Mouse (Mus musculus) erythroid progenitor cell, adult 5-6 weeks (primary cell): ENCODE measurements around the gene Selplg. TPM values are rescaled to one million over a fixed set of nuclear protein-coding genes. Genes with fewer than 3 reads are reported as not detected.

Experiments
- ATAC-seq: replicated peaks from 2 replicates; pipeline ENCODE4 v1.8.0; 2016; ENCODE audit warnings: moderate number of reproducible peaks, mild to moderate bottlenecking, moderate TSS enrichment, inconsistent platforms; ENCODE audit not compliant: poor library complexity, low FRiP score, severe bottlenecking
- total RNA-seq, 2 experiments: library from RNA; stranded (forward) in 1 of 2; stranded (reverse) in 1 of 2; fragments of 150-400 nt in 1 of 2; fragments of 186-747, 209-891 nt in 1 of 2; gene quantifications; 2 replicates each; pipeline versions ENCODE4 v1.2.3 to v1.2.4; 2015 to 2017; ENCODE audit warnings: low replicate concordance in 2 of 2

Gene Selplg
- total RNA-seq, 2 experiments from 2014 or later = 26.7 to 83.0 TPM

GRCm38 (mm10) chr5:113855696-113856095 is 23.3 kb upstream of the Selplg start:
- ATAC-seq = no peak

DNA sequence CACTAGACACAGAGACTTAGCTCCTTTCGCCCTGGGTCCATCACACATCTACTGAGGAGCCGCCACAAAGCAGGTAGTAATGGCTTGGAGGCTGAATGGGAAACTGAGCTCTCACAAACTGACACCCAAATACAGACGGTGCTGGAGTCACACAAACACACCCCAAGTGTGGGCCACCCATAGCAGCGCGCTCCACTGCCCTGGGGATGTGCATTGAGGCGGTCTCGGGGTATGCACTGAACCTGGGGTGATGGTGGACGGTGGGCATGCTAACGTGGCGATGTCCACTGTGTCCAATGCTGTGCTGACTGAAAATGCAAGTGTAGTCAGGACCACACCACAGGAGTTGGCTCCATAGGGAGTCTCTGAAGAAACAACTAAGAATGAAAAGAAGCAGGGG is 22.7 kb upstream of the Selplg start:
- no peak for ATAC-seq

GRCm38 (mm10) chr5:113854494-113854893 is 22.1 kb upstream of the Selplg start:
- peak; percentile 76 for ATAC-seq

GRCm38 (mm10) chr5:113853541-113853940 is 21.1 kb upstream of the Selplg start:
- no peak for ATAC-seq

- ATAC-seq = no peak
Measured at GRCm38 (mm10) chr5:113852463-113852862, 20.0 kb upstream of the Selplg start.

- peak; percentile 28; the same call in 1 of the 2 replicates for ATAC-seq
Measured at GRCm38 (mm10) chr5:113850680-113851230, 18.3 kb upstream of the Selplg start.

GRCm38 (mm10) chr5:113847636-113848035 is 15.2 kb upstream of the Selplg start:
- ATAC-seq = no peak

- ATAC-seq = peak; percentile 88
Measured at GRCm38 (mm10) chr5:113846656-113847055, 14.2 kb upstream of the Selplg start.

DNA sequence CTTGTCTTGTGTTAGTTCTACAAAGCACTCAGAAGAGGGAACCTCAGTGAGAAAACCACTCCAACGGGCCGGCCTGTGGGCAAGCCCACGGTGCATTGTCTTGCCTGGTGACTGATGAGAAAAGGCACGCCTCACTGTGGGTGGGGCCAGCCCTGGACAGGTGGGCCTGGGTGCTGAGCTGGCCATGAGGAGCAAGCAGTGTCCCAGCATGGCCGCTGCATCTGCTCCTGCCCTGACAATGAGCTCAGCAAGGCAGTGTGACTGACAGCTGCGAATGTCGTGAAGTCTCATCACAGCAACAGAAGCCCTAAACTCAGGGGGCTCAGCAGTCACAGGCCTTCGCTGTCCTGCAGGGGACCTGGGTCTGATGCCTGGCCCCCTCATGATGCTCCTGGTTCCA is 13.2 kb upstream of the Selplg start:
- no peak for ATAC-seq

GRCm38 (mm10) chr5:113844721-113845120 is 12.3 kb upstream of the Selplg start:
- no peak for ATAC-seq

DNA sequence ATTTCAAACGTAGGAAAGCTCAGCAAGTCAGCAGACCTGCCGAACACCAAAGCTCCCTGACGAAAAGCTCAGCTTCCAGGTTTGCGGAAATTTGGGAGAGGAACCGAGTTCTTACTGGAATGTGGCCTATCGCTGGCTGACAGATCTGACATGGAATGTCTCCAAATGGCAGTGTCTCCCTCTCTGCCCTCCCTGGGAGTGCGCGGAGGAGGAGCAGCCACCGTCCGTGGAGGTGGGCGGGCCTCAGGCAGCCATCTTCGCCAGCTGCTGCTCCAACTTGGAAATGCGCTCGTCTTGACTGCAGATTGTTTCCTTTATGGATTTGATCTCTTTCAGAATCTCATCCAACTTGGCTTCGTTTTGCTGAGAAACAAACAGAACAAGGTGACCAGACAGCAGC is 11.7 kb upstream of the Selplg start:
- ATAC-seq = no peak

DNA sequence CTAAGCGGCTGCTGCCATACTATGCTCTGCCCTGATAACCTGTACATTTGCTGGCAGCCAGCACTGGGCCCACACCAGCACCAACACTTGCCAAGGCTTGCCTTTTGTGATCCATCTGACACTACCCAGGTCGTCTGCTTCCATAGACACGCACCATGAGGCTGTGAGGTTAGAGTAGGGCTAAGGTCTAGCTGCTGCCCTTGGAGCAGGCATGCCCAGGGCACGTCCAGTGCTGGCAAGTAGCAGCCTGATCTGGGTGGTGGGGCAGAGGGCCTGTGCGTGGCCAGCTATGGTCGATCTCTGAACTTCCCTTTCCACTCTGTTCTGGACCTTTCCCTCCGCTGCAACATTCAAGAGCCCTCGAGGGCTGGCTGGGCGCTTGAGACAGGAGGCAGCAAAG is 10.5 kb upstream of the Selplg start:
- ATAC-seq = no peak

DNA sequence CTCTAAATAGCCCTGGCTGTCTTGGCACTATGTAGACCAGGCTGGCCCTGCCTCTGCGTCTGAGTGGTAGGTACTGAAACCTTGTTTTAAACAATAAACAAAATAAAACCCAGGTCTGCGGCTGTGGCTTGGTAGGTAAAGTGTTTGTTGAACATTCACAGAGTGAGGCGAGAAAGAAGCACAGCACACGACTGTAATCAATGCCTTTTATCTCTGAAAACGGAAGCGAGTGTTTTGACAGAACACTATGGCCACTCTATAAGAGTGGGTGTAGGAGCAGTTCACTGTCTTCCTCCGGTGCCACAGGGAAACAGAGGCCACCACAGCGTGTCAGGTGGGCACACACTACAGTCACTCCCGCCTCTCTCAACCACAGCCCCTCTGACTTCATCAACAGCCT is 9.8 kb upstream of the Selplg start:
- ATAC-seq = no peak

DNA sequence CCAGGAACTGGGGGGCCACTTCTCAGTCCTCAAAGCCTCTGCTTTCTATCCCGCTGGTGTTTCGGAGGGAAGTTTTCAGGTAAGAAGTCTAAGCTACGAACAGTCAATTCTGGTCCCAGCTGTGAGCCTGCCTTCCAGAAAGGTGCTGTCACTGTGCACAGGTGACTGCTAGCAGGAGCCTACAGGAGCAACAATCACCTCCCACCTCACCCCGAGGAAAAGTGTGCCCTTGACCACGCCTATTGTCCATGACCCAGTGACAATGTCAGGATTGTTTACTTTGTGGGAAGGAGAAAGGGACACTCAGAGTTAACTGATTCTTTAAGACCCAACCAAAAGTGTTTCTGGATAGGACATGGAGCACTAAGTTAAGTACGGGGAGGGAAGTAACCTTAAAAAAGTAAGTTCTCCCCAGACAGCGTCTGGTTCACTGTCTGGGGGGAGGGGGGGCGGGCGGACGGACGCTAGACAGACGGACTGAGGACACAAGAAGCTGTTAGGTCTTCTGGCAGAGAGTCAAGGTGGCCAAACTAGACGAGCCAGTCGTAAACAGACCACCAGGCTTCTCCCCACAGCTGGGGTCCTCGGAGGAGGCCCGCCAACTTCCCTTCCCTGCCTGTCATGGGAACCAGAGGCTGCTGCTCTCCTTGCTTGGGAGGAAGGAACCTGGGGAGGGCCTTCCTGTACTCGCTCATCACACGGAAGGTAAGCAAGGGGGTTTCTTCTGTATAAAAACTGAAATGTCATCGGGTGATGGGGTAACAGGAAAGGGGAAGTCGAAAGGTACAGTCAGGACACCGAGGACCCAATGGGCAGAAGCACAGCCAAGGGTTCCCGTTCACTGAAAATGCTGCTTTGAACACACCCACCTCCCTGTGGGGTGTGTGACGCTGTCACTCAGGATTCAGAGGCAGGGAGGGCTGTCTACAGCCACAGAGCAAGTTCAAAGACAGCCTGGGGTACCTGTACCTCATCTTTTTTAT is 9.1 kb upstream of the Selplg start:
- no peak for ATAC-seq

GRCm38 (mm10) chr5:113840443-113840842 is 8.0 kb upstream of the Selplg start:
- no peak for ATAC-seq

GRCm38 (mm10) chr5:113836961-113837360 is 4.5 kb upstream of the Selplg start:
- ATAC-seq = no peak

DNA sequence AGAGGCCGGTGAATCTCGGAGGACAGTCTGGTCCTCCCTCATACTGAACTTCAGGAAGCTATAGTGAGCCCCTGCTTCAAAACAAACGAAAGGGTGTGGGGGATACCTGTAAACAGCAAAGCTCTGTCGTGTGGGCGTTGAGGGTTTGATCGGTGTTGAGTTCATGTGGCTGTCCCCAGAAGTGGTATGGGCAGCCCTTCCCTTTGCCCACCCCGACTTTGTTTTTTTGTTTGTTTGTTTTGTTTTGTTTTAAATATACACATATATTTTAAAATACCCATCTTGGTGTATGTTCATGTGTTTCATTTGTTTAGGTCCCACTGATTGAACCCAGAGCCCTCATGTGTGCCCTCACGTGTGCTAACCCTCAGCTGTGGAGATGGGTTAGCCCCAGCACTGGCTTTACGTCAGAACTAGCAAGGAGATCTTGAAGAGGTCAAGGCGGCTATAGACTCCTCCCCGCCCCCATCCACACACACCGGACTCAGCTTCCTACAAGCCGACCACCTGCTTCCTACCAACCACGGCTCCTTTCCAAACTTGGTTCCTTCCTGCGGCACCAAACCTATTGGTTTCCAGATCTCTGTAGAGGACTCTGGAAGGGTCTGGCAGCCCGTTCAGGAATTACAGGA is 988 bp upstream of the Selplg start:
- no peak for ATAC-seq

DNA sequence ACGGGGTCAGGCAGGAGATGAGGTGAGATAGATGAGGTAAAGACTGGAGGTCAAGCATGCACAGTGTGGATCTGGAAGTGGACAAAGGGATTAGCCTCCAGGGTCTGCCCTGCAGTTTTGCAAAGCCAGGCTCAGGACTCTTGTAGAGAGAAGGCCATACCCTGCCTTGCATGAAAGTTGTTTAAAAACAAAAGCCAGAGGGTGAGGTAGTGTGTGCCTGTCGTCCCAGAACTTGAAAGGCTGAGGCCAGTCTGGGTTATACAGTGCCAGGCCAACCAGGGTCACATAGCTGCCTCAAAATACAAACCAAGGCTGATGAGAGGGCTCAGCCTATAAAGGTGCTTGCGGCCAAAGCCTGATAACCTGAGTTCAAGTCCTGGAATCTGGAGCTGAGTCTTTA is 703 bp downstream of the Selplg start:
- no peak for ATAC-seq

DNA sequence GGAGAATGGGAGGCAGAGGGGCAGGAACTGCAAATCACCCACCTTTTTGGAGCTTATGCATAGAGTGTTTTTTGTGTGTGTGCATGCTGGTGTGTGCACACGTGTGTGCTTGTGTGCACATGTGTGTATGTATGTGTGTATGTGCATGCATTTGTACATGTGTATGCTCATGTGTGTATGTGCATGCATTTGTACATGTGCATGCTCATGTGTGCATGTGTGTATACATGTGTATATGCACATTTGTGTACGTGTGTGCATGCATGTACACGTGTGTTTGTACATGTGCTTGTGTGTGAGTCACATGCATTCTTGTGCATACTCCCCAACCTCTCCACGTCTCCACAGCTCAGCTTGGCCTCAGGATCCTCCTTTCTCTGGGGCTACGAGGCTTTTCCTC is 1.6 kb downstream of the Selplg start:
- ATAC-seq = no peak

DNA sequence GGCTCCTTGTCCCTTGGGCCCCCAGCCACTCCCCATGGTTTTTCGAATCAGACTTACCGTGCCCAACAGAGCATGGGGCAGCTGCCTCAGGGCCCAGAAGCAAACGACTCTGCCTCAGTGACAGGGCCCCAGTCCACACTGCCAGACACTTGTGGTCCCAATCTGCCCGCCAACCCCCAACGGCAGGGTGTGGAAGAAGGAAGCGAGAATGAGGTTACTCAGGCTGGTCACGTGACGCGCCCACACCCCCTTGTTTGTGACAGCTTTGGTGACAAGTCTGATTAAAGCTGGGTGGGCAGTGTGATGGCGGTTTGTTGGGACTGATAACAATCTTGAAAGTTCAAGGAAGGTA is 2.2 kb downstream of the Selplg start:
- 0 out of 2 replicates have a peak, but pooled peaks have one; percentile 31 for ATAC-seq
